Mouse (Mus musculus): ENCODE results near the gene Dio3. TPM values are rescaled to one million over a fixed set of nuclear protein-coding genes. Genes with fewer than 3 reads are reported as not detected.

The Dio3 gene
- 1 to 10 TPM; 1.9 to 3.6 TPM for total RNA-seq (2021)
- long read RNA-seq, experiment 1, partial matches to known transcripts, result 0 of 3 reads
- long read RNA-seq, experiment 1, other reads (novel, unspliced or antisense), result 0 of 3 reads
- long read RNA-seq, experiment 2, transcript Dio3-202 (1 exons, 2,030 nt), result major isoform, 8 of 8 reads
- long read RNA-seq, experiment 2, partial matches to known transcripts, result 0 of 8 reads
- long read RNA-seq, experiment 2, other reads (novel, unspliced or antisense), result 0 of 8 reads

DNA sequence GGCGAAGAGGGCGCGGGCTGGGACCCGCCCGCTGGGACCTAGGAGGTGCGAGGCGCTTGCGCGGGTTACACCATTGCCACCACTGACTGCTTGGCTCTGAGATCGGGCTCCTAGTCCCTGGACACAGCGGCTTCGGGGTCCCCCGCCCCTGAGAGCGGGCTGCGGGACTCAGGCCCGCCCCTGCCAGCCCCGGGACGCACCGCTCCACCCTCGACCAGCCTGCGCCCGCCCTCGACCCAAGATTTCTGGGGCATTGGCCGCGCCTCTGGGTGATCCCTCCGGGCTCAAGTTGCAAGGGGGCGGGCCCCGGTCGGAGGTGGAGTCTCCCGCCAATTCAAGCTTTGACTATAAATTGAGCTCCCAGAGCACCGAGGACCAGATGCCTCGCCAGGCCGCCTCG, at the start of gene Dio3:
Dio3 (plus strand) TSS at position 216 of the 400 bp plus-strand sequence.
- DNase-seq (ENCODE audit: low spot score in 2 of 2), result no peak

DNA sequence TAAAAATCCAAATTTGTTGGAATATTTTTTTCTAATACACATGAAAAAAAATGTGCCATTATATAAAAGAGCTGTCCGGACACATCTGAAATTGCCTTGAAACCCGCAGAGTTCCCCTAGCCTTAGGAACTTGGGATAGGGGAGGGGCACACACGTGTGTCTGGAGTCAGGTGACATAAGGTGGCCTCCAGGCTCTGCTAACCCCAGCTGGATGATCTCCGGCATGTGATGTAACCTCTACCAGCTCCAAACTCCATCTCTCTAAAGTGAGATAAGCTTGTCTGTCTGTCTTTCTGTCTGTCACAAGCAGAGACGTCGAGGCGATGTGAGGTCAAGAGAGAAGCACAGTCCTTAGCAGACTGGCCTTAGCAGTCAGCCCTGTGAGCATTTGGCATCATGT, 48.6 kb upstream of the Dio3 start:
- DNase-seq (ENCODE audit: low spot score in 2 of 2), result no peak

DNA sequence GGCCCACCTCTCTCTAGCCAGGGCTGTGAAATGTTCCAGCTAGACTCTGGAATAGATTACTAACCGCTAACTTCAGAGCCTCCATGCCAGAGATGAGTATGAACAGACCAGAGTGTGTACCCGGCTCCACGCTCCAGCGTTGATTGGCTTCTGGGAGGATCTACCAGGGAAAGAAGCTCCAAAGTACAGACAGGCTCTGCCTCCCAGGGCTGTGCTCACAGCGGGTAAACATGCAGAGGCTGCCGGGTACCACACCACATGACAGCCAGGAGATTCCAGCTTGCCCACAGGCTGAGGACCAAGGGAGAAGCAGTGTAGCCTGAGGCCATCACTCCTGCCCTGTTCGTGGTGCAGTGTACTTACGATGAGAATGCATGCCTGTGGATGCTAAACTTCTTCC, 48.1 kb upstream of the Dio3 start:
- DNase-seq (ENCODE audit: low spot score in 2 of 2), result no peak

DNA sequence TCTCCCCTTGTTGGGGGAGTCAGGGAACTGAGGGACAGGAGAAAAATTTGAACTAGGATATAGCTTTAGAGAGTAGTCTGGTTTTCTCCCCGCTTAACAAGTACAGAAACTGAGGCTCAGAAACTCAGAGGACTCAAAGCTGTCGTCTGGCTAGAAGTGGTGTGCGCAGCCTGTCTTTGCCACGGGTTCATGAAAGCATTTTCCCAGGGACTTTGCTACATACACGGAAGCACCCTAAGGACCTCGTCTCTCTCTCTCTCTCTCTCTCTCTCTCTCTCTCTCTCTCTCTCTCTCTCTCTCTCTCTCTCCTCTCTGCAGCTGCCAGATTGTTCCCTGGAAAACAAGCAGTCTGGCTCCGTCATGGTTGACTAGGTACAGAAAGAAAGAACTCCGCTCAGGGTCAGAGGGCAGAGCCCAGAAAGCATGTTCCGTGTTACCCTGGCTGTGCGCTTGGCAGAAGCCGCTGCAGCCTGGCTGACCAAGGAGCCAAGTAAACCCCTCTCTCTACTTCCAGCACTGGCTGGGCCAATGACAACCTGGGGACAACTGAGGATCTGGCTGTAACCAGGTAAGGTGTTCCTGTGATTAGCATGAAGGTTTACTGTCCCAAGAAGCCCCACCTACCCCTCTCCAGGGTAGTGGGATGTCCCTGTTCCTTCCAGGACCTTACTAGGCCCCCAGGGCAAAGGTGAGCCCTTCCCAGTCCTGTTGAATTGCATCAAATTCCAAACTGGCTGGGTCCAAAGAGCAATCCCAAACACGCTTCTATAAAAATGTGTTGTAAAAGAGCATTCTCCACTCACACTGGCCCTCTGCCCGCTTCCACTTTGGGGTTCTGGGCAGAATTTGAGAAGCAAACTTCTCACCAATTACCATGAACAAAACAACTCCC, 46.9 kb upstream of the Dio3 start:
- no peak for DNase-seq (ENCODE audit: low spot score in 2 of 2)

DNA sequence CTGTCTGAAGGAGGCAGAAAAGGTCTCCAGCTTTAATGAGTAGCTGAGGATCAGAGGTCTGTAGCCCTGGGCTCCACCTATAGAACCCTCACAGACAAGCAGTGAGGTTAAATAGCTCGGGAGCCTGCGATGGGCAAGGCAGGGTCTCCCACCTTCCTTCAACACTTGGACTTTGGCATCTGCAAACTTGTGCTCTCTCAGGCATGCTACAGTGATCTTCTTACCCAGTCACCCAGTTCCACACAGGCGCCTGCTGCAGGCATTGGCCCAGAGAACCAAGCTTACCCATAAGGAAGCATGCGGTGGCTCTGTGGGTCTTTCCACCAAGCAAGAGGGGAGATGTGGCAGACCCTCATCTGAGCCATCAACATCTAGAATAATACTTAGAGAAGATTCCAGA, 43.0 kb upstream of the Dio3 start:
- no peak for DNase-seq (ENCODE audit: low spot score in 2 of 2)

DNA sequence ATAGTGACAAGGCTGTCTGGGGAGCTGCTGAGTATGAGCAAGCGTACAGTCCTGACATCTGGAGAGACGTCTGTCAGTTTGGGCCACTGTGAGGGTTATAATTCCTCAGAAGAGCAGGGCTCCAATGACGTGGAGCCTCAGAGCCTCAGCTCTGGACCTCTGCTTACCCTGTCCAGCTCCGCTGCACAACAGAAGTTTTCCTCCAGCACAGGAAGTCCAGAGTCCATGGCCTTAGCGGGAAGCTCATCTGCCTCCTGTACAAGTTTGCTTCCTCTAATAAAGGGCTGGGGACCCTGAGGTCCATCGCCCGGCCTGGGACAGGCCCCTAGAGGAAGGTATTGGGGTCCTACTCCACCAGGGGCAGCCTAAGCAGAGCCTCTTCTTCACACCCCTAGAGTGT, 41.8 kb upstream of the Dio3 start:
- no peak for DNase-seq (ENCODE audit: low spot score in 2 of 2)

DNA sequence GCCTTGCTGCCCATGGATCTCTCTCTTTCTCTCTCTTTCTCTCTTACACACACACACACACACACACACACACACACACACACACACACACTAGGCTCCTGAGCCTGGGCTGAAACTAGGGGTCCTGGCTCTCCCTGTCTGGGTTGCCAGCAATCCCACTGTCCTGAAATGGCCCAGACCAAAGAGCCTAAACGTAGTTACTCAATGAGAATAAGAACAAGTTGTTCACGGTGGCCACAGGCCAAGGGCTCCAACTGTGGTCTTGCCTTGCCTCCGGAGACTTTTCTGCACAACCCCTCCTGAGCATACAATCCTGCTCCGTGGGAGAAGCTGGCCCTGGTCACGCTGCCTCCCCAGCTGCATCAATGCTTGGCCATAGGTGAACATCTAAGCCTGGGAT, 39.5 kb upstream of the Dio3 start:
- no peak for DNase-seq (ENCODE audit: low spot score in 2 of 2)

DNA sequence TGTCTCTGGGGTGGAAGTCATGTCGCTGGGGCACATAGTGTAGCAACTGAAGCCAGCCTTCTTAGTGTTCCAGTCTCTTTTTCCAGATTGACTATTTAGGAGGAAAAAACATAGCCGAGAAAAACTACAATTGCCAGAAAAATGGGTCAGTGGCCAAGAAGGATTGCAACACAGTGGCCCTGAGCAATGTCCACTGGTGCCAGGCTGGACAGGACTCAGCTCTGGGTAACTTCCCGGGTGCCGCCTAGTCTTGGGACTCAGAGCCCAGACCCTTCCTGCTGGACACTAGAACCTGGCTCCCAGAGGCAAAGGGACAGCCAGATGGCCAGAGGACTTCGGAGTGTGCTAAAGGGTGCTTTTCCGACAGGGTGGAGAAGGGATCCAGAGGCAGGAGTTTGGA, 34.3 kb upstream of the Dio3 start:
- DNase-seq (ENCODE audit: low spot score in 2 of 2), result no peak

DNA sequence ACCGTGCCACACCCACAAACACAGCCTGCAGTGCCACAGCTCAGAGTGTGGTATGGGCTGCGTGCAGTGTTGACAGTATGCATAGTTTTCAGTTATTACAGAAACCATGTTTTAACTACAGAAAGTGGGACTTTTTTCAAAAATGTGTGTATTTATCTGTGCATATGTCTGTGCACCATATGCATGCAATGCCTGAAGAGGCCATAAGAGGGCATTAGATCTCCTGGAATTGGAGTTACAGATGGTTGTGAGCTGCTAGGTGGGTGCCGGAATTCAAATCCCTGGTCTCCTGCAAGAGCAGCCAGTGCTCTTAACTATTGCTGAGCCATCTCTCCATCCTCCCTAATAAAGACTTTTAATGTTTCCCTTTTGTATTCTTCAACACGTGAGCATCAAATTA, 33.4 kb upstream of the Dio3 start:
- no peak for DNase-seq (ENCODE audit: low spot score in 2 of 2)

DNA sequence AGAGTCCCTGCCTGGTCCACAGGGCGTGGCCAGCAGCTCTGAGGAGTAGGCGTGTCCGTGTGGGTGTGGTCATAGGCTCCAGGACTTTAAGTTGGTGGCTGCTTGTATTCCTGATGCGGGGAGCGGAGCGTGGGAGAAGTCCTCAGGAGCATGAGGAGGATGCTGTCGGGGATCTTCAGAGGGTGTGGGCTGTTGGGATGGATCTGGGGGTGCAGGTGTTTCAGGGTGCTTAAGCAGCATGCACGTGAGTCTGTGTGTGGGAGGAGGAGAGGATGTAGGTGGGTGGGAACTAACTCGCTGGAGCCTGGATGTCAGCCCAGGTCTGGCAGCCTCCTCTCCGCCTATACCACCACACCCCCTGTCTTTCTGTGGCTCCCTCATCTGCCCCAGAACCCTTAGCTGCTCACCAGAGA, 26.7 kb upstream of the Dio3 start:
- no peak for DNase-seq (ENCODE audit: low spot score in 2 of 2)

DNA sequence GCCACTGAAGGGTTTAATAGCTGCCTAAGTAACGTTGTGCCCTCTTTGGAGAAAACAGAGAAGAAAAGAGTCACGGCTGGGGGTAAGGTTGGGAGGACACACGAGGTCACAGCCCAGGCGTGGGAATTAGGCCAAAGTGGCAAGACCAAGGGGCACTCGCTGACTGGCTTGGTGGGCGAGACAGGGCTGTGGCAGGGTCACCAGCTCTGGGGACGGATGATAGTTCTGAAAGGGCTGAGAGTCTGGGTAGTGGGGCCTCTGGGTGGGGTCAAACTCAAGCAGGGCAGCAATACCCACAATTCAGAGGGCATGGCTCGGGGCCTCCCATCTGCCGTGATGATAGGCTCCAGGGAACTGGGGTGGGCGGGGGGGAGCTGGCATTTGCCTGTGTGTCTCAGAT, 23.1 kb upstream of the Dio3 start:
- no peak for DNase-seq (ENCODE audit: low spot score in 2 of 2)

DNA sequence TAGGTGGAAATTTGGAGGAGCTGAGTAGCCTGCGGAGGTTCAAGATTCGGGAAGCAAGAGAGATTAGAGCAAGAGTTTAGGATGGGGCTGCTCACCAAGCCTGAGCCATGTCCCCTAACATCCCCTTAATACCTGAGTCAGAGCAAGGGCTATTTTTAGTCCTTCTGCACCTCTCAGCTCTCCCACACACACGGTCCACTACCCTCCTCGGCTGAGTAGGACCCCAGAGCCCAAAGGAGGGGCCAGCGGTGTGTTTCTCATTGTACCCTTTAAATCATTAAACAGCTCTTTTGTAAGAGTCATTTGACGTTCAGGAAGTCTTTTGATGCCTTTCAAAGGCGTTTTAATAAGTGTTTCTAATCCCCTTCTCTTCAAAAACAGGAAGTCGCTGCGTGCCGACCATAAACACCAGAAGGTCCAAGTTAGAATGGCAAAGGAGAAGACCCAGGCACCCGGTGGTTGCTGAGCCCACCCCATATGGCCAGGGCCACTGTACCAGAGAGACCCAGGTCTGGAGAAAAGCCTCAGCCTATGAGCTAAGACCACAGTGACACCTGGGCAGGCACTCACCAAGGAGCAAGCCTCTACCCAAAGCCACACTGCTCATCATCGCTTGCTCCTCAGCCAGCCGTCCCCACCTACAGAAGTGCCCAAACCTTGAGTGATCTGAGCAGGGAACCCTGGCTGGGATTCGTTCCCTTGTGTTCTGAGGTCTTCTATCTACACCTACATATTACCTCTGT, 22.2 kb upstream of the Dio3 start:
- no peak for DNase-seq (ENCODE audit: low spot score in 2 of 2)

DNA sequence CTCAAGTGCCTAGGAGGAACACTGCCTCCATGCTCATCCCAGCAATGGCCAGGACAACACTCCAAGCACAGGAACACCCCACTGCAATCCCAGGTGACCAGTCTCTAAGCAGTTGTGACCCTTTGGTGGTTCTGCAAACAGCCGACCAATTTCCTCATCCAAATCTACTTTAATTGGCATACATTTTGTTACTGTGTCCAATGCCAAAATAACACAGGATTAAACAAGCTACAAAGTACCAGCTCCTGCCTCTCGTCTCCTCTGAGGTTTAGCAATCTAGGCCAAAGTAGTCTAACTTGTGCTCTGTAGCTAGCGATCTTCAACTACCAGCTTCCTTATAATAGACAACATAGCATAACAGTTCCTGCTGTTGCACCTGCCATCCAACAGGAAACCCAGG, 10.6 kb upstream of the Dio3 start:
- no peak for DNase-seq (ENCODE audit: low spot score in 2 of 2)

DNA sequence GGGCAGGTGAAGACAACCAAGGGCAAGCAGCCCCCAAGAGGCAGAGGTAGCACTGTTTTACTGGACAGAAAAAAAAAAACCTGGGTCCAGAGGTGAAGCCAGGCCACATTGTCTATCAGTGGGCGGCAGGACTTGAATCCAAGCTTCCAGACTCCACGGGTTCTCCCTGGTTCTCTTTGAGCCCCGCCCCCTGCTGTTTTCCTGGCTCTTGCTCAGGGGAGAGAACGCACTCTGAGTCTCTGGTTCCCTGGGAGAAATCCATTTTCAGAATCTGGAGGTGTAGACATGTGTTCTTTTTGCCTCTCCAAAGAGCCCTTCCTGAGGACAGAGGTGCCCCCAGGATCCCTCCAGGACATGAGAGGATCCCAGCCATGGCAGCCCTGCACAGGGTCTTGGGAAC, 9.2 kb upstream of the Dio3 start:
- peak in 1 of 2 experiments; percentile 18 for DNase-seq (ENCODE audit: low spot score in 2 of 2)

DNA sequence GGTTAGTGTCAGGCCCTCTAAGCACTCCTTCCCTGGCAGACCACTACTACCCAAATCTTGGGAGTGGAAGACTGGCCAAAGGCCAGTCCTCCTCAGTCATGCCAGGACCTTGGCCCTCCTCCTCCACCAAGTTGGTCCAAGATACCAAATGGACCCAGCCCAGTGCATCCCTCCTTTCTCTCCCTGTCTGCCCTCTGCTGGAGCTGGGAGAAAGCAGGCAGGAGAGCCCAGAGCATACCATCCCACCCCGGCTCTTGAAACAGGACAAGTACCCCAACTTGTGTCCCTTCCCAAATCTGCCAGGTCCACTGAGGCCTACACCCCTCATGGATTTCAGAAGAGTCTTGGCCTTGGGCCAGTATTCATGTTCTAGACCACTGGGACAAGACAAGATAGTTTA, 2.8 kb upstream of the Dio3 start:
- DNase-seq (ENCODE audit: low spot score in 2 of 2), result no peak

DNA sequence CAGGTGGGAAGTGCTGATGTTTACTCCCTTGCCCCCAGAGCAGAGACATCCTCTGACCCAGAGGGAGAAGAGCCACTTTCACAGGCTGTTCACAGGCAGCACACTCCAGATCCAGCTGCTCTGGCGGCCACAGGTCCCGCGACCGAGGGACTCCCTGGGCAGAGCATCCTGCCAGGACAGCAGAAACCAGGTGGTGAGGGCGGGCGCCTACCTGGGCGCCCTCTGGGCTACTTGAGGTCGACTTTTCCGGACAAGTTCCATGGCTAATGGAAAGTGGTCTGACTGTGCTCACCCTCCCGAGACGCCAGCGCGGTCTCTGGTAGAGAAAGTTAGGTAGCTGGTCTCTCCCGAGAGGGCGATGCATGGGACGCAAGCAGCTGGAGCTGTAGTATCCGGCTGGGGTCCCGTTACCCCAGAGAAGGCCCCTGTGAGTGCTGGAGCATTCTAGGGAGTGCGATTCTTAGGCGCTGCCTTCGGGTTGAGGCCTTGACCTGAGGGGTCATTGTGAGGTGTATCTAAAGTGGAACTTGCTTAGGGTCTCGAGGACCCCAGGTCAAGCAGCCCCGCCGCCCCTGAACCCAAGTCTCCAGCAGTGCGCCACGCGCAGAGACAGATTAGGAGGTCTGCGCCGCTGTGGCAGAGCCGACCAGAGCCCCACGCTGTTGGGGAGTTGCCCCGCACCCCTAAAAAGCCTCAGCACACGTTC, 1.5 kb upstream of the Dio3 start:
- no peak for DNase-seq (ENCODE audit: low spot score in 2 of 2)

DNA sequence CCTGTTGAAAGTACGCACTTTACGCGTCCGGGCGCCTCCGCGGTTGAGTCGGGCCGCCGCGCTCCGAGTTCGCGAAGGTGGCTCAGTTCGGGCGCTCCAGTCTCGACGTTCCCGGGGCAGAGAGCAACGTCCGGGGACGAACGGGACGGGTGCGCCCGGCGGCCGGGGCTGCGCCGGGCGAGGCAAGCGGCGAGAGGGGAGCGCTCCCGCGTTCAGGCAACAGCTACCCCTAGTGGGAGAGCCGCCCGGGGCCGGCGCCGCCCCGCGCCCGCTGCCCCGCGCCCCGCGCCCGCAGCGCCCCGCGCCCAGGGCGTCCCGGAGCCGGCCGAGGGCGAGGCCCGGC, 932 bp upstream of the Dio3 start:
- DNase-seq (ENCODE audit: low spot score in 2 of 2), result no peak

DNA sequence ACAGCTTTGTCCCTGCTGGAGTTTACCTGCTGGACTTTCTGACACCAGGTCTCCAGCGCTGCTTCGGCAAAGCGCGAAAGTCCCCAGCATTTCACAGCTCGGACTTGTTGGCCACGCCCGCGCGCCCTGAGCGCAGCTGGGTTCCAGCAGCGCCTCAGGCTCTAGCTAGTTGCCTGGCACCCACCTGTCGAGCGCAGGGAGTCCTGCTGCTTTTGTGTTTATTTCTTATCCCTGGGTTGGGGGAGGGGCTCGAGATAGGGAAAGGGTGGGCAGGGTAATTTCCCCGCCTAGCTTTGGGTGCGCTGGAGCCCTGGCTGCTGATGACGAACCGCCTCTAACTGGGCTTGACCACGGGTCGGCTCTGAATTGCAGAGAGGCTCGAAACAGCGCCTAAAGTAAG, 1.5 kb downstream of the Dio3 start:
- no peak for DNase-seq (ENCODE audit: low spot score in 2 of 2)

DNA sequence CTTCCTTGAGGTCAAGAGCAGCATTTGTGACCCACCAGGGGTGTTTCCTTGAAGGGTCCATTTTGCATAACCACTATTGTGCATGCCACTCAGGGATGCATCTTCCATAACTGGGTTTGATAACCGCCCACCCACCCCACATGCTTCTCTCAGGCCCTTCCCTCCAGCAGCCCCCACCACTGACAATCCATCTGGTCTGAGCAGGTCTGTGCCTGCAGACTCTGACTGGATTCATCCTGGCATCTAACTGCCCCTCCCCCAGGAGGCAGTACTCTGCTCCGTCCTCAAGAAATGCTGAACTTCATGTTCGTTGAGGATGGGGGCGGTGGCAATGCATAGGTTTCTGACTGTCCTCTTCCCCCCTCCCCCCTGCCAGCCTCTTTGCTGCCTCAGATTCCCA, 4.9 kb downstream of the Dio3 start:
- no peak for DNase-seq (ENCODE audit: low spot score in 2 of 2)

DNA sequence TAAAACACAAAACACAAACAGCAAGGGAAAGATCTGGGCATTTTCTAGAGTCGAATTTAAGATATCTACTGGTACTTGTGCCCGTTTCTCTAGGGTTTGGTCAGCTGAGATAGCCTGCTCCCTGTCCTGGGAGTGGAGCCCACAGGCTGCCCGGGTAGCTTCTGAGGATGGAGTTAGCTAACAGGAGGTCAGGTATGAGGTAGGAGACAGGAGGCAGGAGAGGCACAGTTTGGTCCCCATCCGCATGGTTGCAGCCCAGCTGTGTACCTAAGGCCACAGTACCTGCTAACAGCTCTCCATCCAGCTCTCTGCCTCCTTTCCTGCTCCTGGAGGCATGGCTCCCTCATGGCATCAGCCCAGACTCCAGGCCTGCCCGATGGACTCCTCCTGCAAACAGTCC, 13.9 kb downstream of the Dio3 start:
- DNase-seq (ENCODE audit: low spot score in 2 of 2), result no peak

DNA sequence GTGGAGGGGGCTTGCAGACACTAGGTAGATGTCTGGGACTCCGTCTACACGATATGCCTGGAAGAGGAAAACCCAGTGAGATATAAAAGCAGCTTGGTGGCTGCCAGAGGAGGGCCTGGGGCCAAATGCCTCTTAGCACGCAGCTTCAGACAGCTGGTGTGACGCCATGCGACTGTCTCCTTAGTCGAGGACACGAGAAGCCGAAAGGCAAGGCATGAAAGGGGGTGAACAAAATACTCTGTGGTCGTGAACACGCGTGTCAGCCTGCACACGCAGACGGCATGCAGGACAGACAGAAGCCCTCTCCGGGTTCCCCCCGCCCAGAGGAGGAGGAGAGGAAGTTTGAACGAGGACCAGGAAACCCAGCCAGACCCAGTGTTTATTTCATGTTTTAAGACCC, 16.0 kb downstream of the Dio3 start:
- DNase-seq (ENCODE audit: low spot score in 2 of 2), result no peak

DNA sequence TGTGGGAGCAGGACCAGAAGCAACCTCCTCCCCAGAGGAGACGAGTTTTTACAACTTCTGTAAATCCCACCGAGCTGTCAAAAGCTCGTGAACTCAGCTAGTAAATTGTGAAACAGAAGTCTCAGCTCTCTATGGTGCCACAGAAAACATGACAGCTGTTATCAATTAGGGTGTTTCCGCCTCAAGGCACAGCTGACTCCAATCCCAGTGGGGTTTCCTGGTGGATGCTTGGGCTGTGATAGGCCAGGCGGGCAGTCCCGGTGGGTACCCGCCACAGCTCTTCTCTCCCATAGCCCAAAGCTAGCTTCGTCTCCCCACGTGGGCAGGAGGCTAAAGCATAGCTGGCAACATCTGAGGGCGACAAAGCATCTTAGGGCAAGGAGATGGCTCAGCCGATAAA, 19.8 kb downstream of the Dio3 start:
- DNase-seq (ENCODE audit: low spot score in 2 of 2), result no peak

All from layer of hippocampus, postnatal 14 days (tissue).